Mouse (Mus musculus) G1E (cell line): ENCODE results near the gene Nkx2-1. TPM values are rescaled to one million over a fixed set of nuclear protein-coding genes. Genes with fewer than 3 reads are reported as not detected.
"Not testable (repeated sequence)": the region's sequence is repeated elsewhere in the genome, so short reads cannot be mapped to it uniquely, and the experiment has no call there.

ENCODE experiments used
- ATAC-seq: 2 replicates; pipeline ENCODE4 v1.8.0; 2016; ENCODE audit warnings: mild to moderate bottlenecking; ENCODE audit not compliant: insufficient number of reproducible peaks, poor library complexity, low FRiP score, severe bottlenecking; ENCODE audit errors: extremely low read depth
- DNase-seq: peaks from one replicate; pipeline ENCODE4 v3.0.0; 2012; ENCODE audit warnings: low spot score
- H3K27me3 ChIP-seq: 2 replicates; pipeline ENCODE4 v1.6.1; 2012; ENCODE audit warnings: mild to moderate bottlenecking, low read length, inconsistent platforms; ENCODE audit not compliant: insufficient read depth
- H3K36me3 ChIP-seq: replicated peaks from 2 replicates; pipeline ENCODE3; 2012; ENCODE audit warnings: mild to moderate bottlenecking, inconsistent platforms
- H3K4me1 ChIP-seq: 2 replicates; pipeline ENCODE4 v1.6.1; 2012; ENCODE audit warnings: low read depth, low read length, inconsistent platforms, mixed read lengths; ENCODE audit not compliant: insufficient read depth
- H3K4me3 ChIP-seq: 2 replicates; pipeline ENCODE4 v1.5.1; 2012; ENCODE audit warnings: low read depth, mild to moderate bottlenecking, inconsistent platforms, low read length, moderate library complexity, mixed read lengths
- H3K9me3 ChIP-seq: replicated peaks from 2 replicates; pipeline ENCODE4 v1.6.1; 2012; ENCODE audit warnings: inconsistent platforms
- CTCF ChIP-seq: IDR thresholded peaks from 2 replicates; pipeline ENCODE4 v1.5.1; 2012; ENCODE audit warnings: low read depth, low read length, inconsistent platforms, mixed read lengths
- GATA1 ChIP-seq: IDR thresholded peaks from 2 replicates; pipeline ENCODE4 v1.6.1; 2012; ENCODE audit warnings: borderline replicate concordance, low read length, inconsistent platforms, mixed read lengths
- GATA2 ChIP-seq: IDR thresholded peaks from 2 replicates; pipeline ENCODE4 v1.6.1; 2012; ENCODE audit warnings: low read depth, low read length, inconsistent platforms, borderline replicate concordance
- POLR2AphosphoS5 ChIP-seq: IDR thresholded peaks from 2 replicates; pipeline ENCODE4 v1.6.1; 2012; ENCODE audit warnings: low read depth, low read length, inconsistent platforms; ENCODE audit not compliant: insufficient replicate concordance
- TAL1 ChIP-seq: conservative IDR thresholded peaks from 2 replicates; pipeline ENCODE4 v1.6.1; 2012; ENCODE audit warnings: low read depth, low read length, inconsistent platforms, mixed read lengths
- polyA plus RNA-seq: library from polyadenylated mRNA; stranded (reverse); fragments of >175 nt; gene quantifications from 2 replicates; pipeline ENCODE4 v1.2.3, GENCODE M21; 2012
- total RNA-seq, 2 experiments: library from RNA; stranded (forward) in 1 of 2; stranded (reverse) in 1 of 2; fragments of 200-1000 nt in 1 of 2; fragments of >200 nt in 1 of 2; fragmentation: Nextera tagmentation in 1 of 2; gene quantifications; 2 replicates each; pipeline ENCODE4 v1.2.3; 2014 to 2017

Gene Nkx2-1
- total and polyA plus RNA-seq, 3 experiments, result 0.16 TPM; not detected in 2

DNA sequence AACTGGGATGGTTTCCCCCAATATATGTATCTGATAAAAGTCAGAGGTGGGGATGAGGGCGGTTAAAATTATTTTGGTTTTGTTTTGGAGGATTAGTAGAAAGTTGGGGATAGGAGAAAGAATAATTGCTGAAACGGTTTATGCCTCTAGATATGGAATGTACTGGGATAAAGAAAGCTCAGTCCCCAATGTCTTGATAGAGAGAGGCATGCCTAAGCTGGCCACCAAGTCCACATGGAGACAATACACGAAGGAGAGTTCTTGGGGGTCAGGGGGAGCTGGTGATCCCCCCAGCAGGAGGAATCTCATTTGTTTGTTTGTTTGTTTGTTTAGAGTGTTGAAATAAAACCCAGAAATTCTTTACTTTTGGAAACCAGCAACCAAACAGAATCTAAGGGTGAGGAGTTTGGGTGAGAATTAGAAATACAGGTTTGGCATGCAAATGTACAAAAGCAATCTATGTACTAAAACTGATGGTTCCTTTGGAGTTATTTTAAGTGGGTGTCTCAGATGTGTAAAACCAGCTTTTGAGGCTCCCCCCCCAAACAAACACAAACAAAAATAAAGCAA, 5.6 kb downstream of the Nkx2-1 start:
- TF ChIP-seq TAL1, result no peak
- no peak for TF ChIP-seq GATA2
- no peak for TF ChIP-seq GATA1
- no peak for TF ChIP-seq POLR2AphosphoS5
- TF ChIP-seq CTCF, result no peak
- H3K36me3 ChIP-seq, result no peaks in the 10 kb centered on the region
- peaks cover 63% of the 10 kb centered on the region for H3K27me3 ChIP-seq
- H3K4me1 ChIP-seq, result no peaks in the 10 kb centered on the region
- no peak for ATAC-seq
- H3K9me3 ChIP-seq, result peaks cover 24% of the 10 kb centered on the region
- H3K4me3 ChIP-seq, result no peak overlapping the region
- DNase-seq, result no peak

- H3K4me3 ChIP-seq, result no peak overlapping the region
- ATAC-seq, result no peak
- no peak for TF ChIP-seq TAL1
- no peak for TF ChIP-seq CTCF
- TF ChIP-seq GATA1, result no peak
- TF ChIP-seq GATA2, result no peak
- TF ChIP-seq POLR2AphosphoS5, result no peak
- H3K9me3 ChIP-seq, result peaks cover 20% of the 10 kb centered on the region
- H3K27me3 ChIP-seq, result peaks cover 58% of the 10 kb centered on the region
- DNase-seq, result no peak
- no peaks in the 10 kb centered on the region for H3K36me3 ChIP-seq
- no peaks in the 10 kb centered on the region for H3K4me1 ChIP-seq
Measured at GRCm38 (mm10) chr12:56529931-56530330, 6.8 kb downstream of the Nkx2-1 start.

GRCm38 (mm10) chr12:56528881-56529681, 7.6 kb downstream of the Nkx2-1 start:
- no peaks in the 10 kb centered on the region for H3K4me1 ChIP-seq
- peaks cover 58% of the 10 kb centered on the region for H3K27me3 ChIP-seq
- ATAC-seq (no peak), DNase-seq (no peak)
- no peak for TF ChIP-seq TAL1
- TF ChIP-seq GATA2, result no peak
- TF ChIP-seq GATA1, result no peak
- no peak for TF ChIP-seq POLR2AphosphoS5
- TF ChIP-seq CTCF, result no peak
- H3K36me3 ChIP-seq, result no peaks in the 10 kb centered on the region
- no peak overlapping the region for H3K4me3 ChIP-seq
- peaks cover 13% of the 10 kb centered on the region for H3K9me3 ChIP-seq

GRCm38 (mm10) chr12:56528034-56528570, 8.6 kb downstream of the Nkx2-1 start:
- TF ChIP-seq GATA2, result no peak
- no peak for TF ChIP-seq TAL1
- no peak for TF ChIP-seq CTCF
- no peak for TF ChIP-seq GATA1
- TF ChIP-seq POLR2AphosphoS5, result no peak
- no peaks in the 10 kb centered on the region for H3K36me3 ChIP-seq
- DNase-seq (no peak), ATAC-seq (no peak)
- H3K27me3 ChIP-seq, result peaks cover 54% of the 10 kb centered on the region
- H3K4me3 ChIP-seq, result no peak overlapping the region
- H3K9me3 ChIP-seq, result peaks cover 3% of the 10 kb centered on the region
- H3K4me1 ChIP-seq, result no peaks in the 10 kb centered on the region

GRCm38 (mm10) chr12:56527071-56527470, 9.6 kb downstream of the Nkx2-1 start:
- Histone ChIP-seq H3K4me3 (no peak overlapping the region), H3K27me3 (peaks cover 58% of the 10 kb centered on the region), H3K9me3 (no peaks in the 10 kb centered on the region), H3K4me1 (no peaks in the 10 kb centered on the region), H3K36me3 (no peaks in the 10 kb centered on the region)
- TF ChIP-seq POLR2AphosphoS5 (no peak), CTCF (no peak), GATA2 (no peak)
- ATAC-seq (no peak), DNase-seq (no peak)

- H3K27me3 ChIP-seq, result peaks cover 67% of the 10 kb centered on the region
- DNase-seq, ATAC-seq, H3K36me3 ChIP-seq, H3K4me1 ChIP-seq, H3K9me3 ChIP-seq, H3K4me3 ChIP-seq: not testable (repeated sequence)
Measured at GRCm38 (mm10) chr12:56525219-56525797, 11.4 kb downstream of the Nkx2-1 start.
